Mouse (Mus musculus) left cerebral cortex, adult 8-10 months (tissue): ENCODE results near the gene Gm3138. TPM values are rescaled to one million over a fixed set of nuclear protein-coding genes. Genes with fewer than 3 reads are reported as not detected.
"Not testable (repeated sequence)": the region's sequence is repeated elsewhere in the genome, so short reads cannot be mapped to it uniquely, and the experiment has no call there.

Experiments used
- DNase-seq, 2 experiments: peaks; one replicate each; pipeline ENCODE4 v3.0.0; 2022; ENCODE audit warnings: low spot score in 2 of 2
- total RNA-seq, 4 experiments: library from RNA; stranded (reverse); gene quantifications; 2 replicates each; pipeline ENCODE4 v1.2.4; 2022

Gm3138 gene
- total RNA-seq: not detected

DNA sequence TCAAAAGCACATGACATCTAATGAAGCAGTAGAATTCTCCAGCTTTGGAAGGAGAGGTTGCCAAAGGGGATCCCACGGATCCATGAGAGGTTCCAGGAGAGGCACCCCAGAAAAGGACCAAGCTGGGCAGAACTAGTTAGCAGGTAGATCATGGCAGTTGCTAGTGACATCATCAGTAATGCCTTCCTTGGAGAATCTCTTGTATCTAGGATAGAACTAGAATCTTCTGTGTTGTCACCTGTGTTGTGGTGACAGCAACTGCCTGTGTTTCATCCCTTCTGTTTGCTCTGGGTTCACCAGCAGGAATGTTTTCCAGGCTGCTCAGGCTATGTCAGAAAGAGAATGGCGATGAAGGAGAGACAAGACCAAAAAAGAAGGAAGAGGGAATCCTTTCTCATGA lies at the start of gene Gm3138:
TSS of gene Gm3138 (plus strand) at position 301 of the 400 bp plus-strand sequence.
- not testable (repeated sequence) for DNase-seq

DNA sequence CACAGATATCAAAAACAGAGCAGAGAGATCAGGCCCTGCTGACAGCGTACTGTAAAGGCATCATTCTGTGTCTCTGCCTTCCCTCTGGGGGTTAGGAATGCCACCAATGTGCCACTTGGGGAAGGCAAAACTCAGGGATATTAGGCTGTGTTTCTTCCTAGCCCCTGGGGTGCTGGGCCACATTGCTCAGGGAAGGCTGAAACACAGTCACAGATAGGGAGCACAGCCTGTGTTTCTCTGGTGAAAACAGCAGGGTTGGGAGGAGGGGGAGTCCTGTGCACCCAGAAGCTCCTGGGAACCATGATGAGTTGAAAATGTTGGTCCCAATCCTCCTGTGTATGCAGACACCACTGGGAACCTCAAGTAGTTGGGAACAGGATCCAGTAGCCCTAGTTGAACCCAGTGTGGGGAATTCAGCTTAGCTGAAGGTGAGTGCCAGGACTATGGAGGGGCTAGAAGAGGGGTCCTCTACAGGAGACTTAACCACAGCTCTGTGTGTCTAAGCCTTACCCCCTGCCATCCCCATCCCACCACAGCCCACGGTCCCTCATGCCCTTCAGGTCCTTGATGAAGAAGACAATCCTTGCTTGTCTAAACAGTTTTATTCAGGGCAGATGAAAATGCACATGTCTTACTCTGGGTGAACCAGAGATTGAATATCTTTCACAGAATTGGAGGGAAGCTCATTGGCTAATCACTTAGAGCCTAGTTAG lies 20.0 kb downstream of the Gm3138 start:
- DNase-seq: not testable (repeated sequence)

DNA sequence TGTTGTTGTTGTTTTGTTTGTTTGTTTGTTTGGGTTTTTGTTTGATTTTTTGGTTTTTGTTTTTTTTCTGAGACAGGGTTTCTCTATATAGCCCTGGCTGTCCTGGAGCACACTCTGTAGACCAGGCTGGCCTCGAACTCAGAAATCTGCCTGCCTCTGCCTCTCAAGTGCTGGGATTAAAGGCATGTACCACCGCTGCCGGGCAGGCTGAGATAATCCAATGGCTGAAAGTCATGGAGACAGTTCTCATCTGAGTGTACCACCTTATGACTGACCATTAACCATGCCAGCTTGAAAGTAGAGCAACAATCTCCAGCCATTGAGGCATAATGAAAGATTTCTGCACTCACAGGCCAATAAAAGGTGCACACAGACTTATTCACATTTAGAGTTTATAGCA lies 30.4 kb downstream of the Gm3138 start:
- DNase-seq: not testable (repeated sequence)

Other genes with a start within 250 kb of the Gm3138 start
- gene Gm5796, start 225.7 kb upstream of the Gm3138 start, total RNA-seq: 1 to 10 TPM; 2.1 to 4.4 (median 3.8) TPM
- under 1 TPM in 2 of 4 experiments, not detected in 2; 0.21 to 0.46 TPM for gene Gm3115, start 165.5 kb upstream of the Gm3138 start, total RNA-seq
- gene Gm8108, start 139.1 kb upstream of the Gm3138 start, total RNA-seq: 1 to 10 TPM in 3 of 4 experiments, under 1 TPM in 1; 0.91 to 5.0 (median 2.4) TPM
- gene Gm3127, start 84.6 kb upstream of the Gm3138 start, total RNA-seq: not detected
- gene Gm2974, start 67.1 kb upstream of the Gm3138 start, total RNA-seq: under 1 TPM in 2 of 4 experiments, not detected in 2; 0.51 to 0.91 TPM
- not detected for gene Gm3149, start 67.7 kb downstream of the Gm3138 start, total RNA-seq
- 1 to 10 TPM in 3 of 4 experiments, under 1 TPM in 1; 0.81 to 1.4 (median 1.1) TPM for gene 2610042L04Rik, start 85.1 kb downstream of the Gm3138 start, total RNA-seq
- not detected for gene Gm3159, start 147.9 kb downstream of the Gm3138 start, total RNA-seq
- under 1 TPM; 0.21 to 0.94 (median 0.48) TPM for gene Gm3164, start 165.8 kb downstream of the Gm3138 start, total RNA-seq
- not detected for gene Gm3173, start 181.4 kb downstream of the Gm3138 start, total RNA-seq
- not detected for gene Gm3182, start 232.1 kb downstream of the Gm3138 start, total RNA-seq